Mouse (Mus musculus): Measurements from ENCODE around the gene Gm38100.

The Gm38100 gene

GRCm38 (mm10) chr1:175920029-175920428 lies at the start of gene Gm38100:
Gm38100 (plus strand) TSS chr1:175920329.
- no peak for DNase-seq

- DNase-seq: no peak
Observed at GRCm38 (mm10) chr1:175870716-175871115, 49.4 kb upstream of the Gm38100 start.

DNA sequence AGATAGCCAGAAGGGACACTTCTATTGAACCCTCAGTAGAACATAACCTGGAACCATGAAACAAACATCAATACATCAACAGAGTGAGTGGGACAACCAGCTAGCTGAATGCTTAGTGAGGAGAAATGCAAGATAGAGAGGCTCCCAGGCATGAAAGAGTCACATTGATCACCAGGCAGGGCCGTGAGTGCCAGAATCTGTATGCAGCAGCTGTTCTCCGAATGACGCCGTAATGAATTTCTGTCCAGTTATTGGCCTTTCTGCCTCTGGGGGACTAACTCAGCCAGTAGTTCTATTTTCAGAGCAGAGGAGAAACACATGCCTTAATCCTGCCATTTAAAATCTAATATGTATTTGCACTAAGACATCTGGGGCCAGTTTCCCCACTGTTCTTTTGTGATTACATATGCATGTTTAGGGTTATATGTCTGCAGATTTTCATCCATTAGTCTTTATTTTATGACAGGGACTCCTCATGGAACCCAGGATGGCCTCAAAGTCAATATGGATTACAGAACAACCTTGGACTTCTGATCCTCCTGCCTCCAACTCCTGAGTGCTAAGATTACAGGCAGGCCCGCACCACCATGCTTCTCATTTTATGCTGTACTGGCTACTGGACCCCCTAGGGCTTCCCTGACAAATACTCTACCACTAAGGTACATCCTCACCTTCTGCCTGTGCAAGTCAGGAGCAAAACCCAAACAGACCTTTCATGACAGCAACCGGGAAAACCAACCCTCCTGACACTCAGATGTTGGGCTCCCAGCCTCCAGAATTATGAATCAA lies 47.9 kb upstream of the Gm38100 start:
- no peak for DNase-seq

GRCm38 (mm10) chr1:175880453-175881296 lies 39.5 kb upstream of the Gm38100 start, which contains the start of gene Exo1:
Exo1 (plus strand) TSS chr1:175880581.
- peak; percentile 92 for DNase-seq

- DNase-seq: peak; percentile 19
Observed at GRCm38 (mm10) chr1:175883398-175883797, 36.7 kb upstream of the Gm38100 start.

GRCm38 (mm10) chr1:175893263-175893662 lies 26.9 kb upstream of the Gm38100 start:
- no peak for DNase-seq

DNA sequence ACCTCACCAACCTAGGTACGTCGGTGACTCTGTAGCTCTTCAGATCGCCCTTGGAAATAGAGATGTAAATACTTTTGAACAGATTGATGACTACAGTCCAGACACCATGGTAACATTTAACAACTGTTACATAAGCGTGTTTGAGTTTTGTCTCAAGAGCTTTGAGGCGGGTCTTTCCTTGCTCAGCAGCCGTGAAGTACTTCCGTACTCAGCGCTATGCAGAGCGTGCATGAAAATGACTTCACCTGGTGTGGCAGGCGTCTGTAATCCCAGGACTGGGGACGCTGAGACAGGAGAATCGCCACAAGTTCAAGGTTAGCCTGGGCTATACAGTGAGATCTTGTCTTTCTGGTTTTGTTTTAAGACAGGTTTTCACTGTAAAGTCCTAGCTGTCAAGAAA lies 26.4 kb upstream of the Gm38100 start:
- DNase-seq: no peak

DNA sequence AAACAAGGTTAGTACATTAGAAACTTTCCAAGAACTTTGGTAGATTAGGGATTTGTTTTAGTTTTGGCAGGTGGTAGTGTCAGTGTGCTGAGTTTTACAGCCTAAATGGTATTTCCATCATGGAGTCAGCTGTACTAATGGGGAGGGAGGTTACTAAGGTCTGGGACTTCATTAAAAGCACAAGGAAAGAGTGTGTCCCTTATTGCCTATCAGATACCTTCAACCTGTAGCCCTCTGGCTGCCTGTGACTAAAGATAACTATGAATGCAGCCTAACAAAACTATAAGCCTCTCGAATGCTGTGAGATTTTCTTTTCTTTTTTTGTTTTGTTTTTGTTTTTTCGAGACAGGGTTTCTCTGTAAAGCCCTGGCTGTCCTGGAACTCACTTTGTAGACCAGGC lies 8.9 kb upstream of the Gm38100 start:
- DNase-seq: no peak

- no peak for DNase-seq
Observed at GRCm38 (mm10) chr1:175912038-175912437, 8.1 kb upstream of the Gm38100 start.

DNA sequence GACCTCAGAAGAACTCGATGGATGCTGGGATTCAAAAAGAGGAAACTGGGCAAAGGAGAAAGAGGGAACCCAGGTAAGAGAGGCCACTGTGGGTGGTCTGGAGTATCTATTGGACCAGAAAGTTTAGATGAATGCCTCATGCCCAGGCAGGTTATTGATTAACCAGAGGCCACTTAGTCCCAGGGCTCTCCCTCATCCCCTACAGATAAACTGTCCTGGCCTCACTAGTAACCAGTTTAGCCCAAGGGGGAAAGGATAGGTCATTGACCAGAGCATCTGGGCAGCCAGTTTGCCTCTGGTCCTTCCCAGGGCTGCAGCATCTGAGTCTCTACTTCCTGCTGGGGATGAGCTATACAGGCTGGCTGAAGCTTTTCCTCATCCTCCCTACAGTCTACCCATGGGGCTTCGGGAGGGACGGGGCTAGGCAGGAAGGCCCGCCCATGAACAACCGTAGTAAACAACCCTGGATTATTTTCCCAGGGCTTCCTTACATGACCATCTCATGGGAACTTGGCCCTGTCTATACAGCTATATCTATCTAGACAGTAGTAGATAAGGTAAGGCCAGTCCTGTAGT lies 6.3 kb upstream of the Gm38100 start:
- DNase-seq: no peak

DNA sequence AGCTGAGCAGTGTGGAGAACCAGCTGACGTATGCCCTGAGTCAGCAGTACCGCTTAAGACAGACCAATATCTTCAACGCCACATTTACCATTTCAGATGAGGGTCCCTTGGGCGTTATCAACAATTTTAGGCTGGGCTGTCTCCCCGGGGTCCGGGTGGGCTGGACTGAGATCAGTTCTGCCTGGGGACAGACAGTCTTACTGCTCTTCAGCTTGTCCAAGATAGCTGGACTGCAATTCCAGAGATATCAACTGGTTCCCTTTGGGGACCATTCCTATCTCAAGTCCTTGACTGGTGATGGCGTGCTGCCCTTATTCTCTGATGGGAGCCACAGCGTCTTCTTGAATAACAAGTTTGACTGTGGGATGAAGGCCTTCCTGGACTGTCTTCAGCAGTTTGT lies 962 bp downstream of the Gm38100 start:
- DNase-seq: no peak

DNA sequence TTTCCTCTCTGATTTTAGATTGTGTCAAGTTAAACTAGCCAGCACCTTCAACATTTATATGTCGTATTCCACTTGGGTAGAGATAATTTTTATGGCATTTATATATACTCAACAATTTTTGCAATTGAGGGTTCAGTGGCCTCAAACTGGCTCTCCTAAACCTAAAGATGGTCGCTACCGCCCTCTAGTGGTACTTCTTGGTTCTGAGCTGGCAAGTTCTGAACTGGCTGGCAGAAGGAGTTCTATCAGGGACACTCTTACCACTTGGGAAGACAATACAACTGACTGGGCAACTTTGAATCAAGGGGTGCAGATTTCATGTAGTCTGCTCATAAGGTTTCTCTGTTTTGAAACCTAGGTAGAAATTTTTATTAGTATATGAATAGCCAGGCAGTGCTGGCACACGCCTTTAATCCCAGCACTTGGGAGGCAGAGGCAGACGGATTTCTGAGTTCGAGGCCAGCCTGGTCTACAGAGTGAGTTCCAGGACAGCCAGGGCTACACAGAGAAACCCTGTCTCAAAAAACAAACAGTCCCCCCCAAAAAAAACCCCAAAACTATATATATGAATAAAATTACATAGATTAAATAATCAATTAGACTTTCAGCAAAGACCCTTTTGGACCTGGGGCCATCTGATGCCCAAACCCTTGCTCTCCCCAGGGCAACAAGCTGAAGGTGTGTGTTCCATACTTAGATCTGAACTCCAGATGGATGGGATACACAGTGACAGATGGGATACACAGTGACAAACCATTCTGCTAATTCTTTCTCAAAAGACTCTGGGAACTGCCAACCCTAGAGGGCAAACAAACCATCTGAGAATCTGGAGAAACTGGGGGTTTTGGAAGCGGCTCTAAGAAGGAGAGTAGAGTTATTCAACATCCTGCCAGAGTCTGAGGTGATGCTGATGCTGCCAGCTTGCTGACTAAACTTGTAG lies 4.0 kb downstream of the Gm38100 start:
- DNase-seq: peak; percentile 72

- no peak for DNase-seq
Observed at GRCm38 (mm10) chr1:175931391-175931790, 11.3 kb downstream of the Gm38100 start.

GRCm38 (mm10) chr1:175936282-175936737 lies 16.2 kb downstream of the Gm38100 start:
- peak; percentile 74 for DNase-seq

DNA sequence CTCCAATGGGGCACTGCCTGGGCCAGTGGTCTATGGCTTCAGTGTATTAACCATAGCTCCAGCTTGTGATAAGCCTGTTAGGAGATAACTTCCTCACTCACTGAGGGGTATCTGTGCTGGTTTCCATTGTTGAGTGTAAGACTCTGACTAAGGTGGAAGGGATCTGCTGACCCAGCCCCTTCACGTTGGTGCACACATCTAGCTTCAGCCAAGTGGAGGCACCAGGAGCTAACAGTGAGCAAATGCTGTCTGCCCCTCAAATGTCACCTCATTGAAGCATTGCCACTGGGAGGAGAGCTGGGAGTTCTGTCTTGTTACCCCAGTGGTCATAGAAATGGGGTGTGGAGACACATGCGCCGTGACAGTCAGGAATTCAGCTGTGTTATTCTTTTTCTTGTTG lies 18.6 kb downstream of the Gm38100 start:
- no peak for DNase-seq

GRCm38 (mm10) chr1:175943168-175943567 lies 23.0 kb downstream of the Gm38100 start:
- DNase-seq: no peak

DNA sequence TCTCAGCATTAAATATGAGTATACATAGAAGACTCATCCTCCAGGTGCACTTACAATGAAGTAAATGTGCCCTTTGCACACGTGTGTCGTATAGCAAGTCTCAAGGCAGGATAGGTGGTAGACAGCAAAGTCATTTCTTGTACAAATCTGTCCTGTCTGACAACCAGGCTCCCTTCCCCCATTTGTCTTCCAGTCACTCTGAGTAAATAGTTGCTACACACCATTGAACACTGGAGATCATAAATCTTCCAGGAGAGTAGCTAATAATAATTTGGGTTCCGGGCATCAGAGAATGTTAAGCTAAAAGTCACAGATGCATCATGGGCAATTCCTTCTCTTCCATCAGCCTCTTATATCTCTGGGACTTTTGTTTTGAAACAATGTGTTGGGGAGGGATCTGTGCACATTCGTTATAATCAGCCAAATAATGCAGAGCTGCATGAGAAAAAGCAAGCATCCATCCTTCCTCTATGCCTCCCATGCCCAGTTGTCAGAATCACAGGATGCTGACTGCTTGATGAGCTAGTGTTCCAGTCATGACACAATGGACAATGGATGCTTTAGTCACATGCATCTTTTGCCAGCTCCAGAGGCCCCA lies 26.7 kb downstream of the Gm38100 start:
- DNase-seq: no peak

DNA sequence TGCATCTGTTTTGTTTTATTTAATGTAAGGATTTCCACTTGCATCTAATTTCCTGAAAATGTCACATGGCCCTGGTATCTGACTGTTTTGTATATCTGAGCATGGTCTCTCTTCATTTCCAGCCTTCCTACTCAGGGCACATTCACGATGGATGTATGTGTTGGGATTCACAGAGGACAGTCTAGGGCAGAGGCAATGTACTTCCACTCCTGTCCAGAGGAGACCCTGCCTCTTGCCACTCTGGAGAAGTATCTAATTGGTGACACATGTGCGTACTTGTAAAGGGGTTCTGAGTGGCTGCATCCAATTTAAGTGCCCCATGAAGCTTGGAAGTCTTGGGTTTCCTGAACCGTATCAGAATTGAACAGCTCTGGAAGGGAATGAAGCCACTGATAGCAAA lies 30.3 kb downstream of the Gm38100 start:
- no peak for DNase-seq

DNA sequence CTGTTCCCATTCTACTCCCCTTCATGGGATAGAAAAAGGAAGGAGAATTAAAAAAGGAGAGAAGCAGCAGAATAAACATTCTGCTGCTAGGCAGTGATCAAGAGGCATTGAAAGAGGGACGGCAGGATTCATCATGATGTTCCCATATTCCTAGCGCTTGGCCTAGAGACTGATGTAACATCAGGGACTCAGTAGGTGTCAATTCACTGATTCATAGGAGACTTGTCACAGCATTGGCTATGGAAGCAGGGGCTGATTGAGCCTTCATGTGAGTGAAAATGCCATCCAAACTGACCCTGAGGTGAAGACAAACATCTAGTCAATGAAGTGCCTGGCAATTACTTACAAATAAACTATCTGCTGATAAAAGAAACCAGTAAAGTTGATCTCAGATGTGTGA lies 30.7 kb downstream of the Gm38100 start:
- no peak for DNase-seq

DNA sequence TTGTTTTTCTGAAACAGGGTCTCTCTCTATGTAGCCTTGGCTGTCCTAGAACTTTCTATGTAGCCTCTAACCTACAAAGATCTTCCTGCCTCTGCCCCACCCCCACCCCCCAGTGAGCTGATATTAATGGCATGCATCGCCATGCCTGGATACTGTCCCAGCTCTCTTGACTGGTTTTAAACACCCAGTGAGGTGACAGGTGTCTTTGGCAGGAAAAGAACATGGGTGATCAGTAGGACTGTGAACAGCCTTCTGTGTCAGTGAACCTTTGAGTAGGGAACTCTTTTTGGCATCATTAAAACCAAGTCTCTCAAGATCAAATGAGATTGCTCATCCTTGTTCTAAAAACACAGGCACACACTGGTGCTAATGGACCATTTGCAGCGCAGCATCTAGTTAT lies 41.7 kb downstream of the Gm38100 start:
- DNase-seq: no peak

- DNase-seq: no peak
Observed at GRCm38 (mm10) chr1:175967004-175967745, 47.0 kb downstream of the Gm38100 start.
